Mouse (Mus musculus): ENCODE measurements around the gene Tns1.

GRCm38 (mm10) chr1:74105660-74106059, 18.6 kb downstream of the Tns1 start:
- no peak for TF ChIP-seq CTCF (IDR thresholded peaks at IDR 0.05; ENCODE audit: borderline replicate concordance, extremely low read depth, insufficient read depth, insufficient read length)
- no peak for TF ChIP-seq POLR2A (IDR thresholded peaks at IDR 0.05; ENCODE audit: borderline replicate concordance, extremely low read depth, insufficient read depth, insufficient read length, poor library complexity, severe bottlenecking)
